Mouse (Mus musculus) intestine, postnatal 0 days (tissue): ENCODE results near the gene Hspa2. TPM values are rescaled to one million over a fixed set of nuclear protein-coding genes. Genes with fewer than 3 reads are reported as not detected.
A peak's percentile ranks its signal among the peaks of the same experiment; 100 is the strongest.

Source experiments
- ATAC-seq: fragments of 200-750 bp; cut with Nextera tagmentation; 2 replicates; pipeline ENCODE4 v1.8.0; 2017; ENCODE audit warnings: mild to moderate bottlenecking, moderate TSS enrichment, moderate library complexity
- H3K27ac ChIP-seq: fragments of 300-500 bp; sonication (generic); 2 replicates; pipeline ENCODE4 v1.5.1; 2014; ENCODE audit warnings: mild to moderate bottlenecking, low read depth, low read length, moderate library complexity
- H3K27me3 ChIP-seq: fragments of 300-500 bp; sonication (generic); replicated peaks from 2 replicates; pipeline ENCODE4 v1.6.1; 2014; ENCODE audit warnings: low read length, mixed read lengths; ENCODE audit not compliant: control insufficient read depth, insufficient read depth
- H3K36me3 ChIP-seq: fragments of 300-500 bp; sonication (generic); 2 replicates; pipeline ENCODE4 v1.6.1; 2014; ENCODE audit warnings: mild to moderate bottlenecking, moderate library complexity; ENCODE audit not compliant: control insufficient read depth, insufficient read depth
- H3K4me1 ChIP-seq: fragments of 300-500 bp; sonication (generic); replicated peaks from 2 replicates; pipeline ENCODE4 v1.6.1; 2014; ENCODE audit warnings: antibody characterized with exemption, low read length, mixed read lengths; ENCODE audit not compliant: control insufficient read depth, insufficient read depth
- H3K4me2 ChIP-seq: fragments of 300-500 bp; sonication (generic); replicated peaks from 2 replicates; pipeline ENCODE4 v1.6.1; 2014; ENCODE audit warnings: low read depth, mild to moderate bottlenecking, moderate library complexity
- H3K4me3 ChIP-seq: fragments of 300-500 bp; sonication (generic); 2 replicates; pipeline ENCODE4 v1.5.1; 2014; ENCODE audit warnings: low read depth, low read length
- H3K9ac ChIP-seq: fragments of 300-500 bp; sonication (generic); 2 replicates; pipeline ENCODE4 v1.6.1; 2014; ENCODE audit warnings: mild to moderate bottlenecking, low read depth, low read length
- H3K9me3 ChIP-seq: fragments of 300-500 bp; sonication (generic); 2 replicates; pipeline ENCODE4 v1.6.1; 2016; ENCODE audit warnings: mixed run types; ENCODE audit not compliant: control insufficient read depth
- CTCF ChIP-seq: sonication (generic); IDR thresholded peaks from 2 replicates; pipeline ENCODE4 v1.5.1; 2016; ENCODE audit warnings: low read depth, mild to moderate bottlenecking, control low read depth, antibody characterized with exemption, moderate library complexity
- WGBS: fragments of 180-500 bp; shearing (Covaris S2); extraction: QIAGEN DNeasy Blood & Tissue Kit; methylation state at CpG from one replicate; pipeline ENCODE4 v1.1.7; 2014; 5-methylcytosine and 5-hydroxymethylcytosine counted together
- polyA plus RNA-seq: library from polyadenylated mRNA; unstranded; fragments of >200 nt; fragmentation: Nextera tagmentation; extraction: Ambion mirVana; gene quantifications from 2 replicates; pipeline ENCODE4 v1.2.1, GENCODE M21; 2015

Hspa2 gene
- polyA plus RNA-seq, 1 experiment from 2014 or later, result 16.9 TPM

DNA sequence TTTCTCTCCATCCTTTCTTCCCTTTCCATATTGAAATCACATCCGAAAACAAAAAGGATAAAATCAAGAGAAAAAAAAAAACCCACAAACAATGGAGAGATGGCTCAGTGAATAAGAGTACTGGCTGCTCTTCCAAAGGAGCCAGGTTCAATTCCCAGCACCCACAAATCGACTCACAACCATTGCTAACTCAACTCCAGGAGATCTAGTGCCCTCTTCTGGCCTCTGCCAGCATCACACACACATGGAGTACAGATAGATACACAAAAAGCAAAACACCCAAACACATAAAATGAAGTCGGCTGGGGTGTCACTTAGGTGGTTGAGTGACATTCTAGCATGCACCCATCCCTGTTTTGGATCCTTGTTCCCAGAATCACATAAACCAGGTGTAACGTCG lies 14.4 kb downstream of the Hspa2 start:
- Histone ChIP-seq H3K4me1 (no peaks in the 10 kb centered on the region), H3K36me3 (no peaks in the 10 kb centered on the region), H3K27me3 (no peaks in the 10 kb centered on the region), H3K4me2 (no peak overlapping the region), H3K4me3 (no peak overlapping the region), H3K27ac (no peak overlapping the region), H3K9me3 (no peaks in the 10 kb centered on the region), H3K9ac (no peak overlapping the region)
- TF ChIP-seq CTCF, result peak; percentile 29
- ATAC-seq, result no peak
- WGBS, result 94% methylated on average over 5 of the region's 5 CpGs

DNA sequence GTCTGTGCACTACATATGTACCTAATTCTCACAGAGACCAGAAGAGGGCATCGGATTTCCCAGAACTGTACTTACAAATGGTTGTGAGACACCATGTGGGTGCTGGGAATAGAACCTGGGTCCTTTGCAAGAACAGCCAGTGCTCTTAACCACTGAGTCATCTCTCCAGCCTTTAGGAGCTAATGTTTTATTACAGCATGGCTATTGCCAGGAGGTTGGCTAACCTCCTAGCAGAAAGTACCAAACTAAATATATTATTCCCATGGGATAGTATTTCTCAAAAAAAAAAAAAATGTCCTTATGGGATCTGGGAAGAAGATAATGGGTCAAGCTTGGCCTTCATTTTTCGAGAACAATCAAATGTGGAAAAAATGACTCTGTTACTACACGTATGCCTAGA lies 21.3 kb downstream of the Hspa2 start:
- H3K27me3 ChIP-seq, result no peaks in the 10 kb centered on the region
- no peak for ATAC-seq
- no peak for TF ChIP-seq CTCF

GRCm38 (mm10) chr12:76427546-76427945 lies 23.6 kb downstream of the Hspa2 start:
- Histone ChIP-seq H3K9ac (no peak overlapping the region), H3K4me1 (no peaks in the 10 kb centered on the region), H3K4me3 (no peak overlapping the region), H3K27me3 (no peaks in the 10 kb centered on the region), H3K9me3 (no peaks in the 10 kb centered on the region), H3K27ac (no peak overlapping the region), H3K36me3 (no peaks in the 10 kb centered on the region), H3K4me2 (no peak overlapping the region)
- TF ChIP-seq CTCF, result no peak
- WGBS, result 60% methylated on average over 5 of the region's 5 CpGs
- ATAC-seq, result no peak

More for the DNA sequence above, 21.3 kb downstream of the Hspa2 start:
- Histone ChIP-seq H3K36me3 (no peaks in the 10 kb centered on the region), H3K27ac (no peak overlapping the region), H3K9ac (no peak overlapping the region), H3K4me1 (no peaks in the 10 kb centered on the region), H3K4me2 (no peak overlapping the region), H3K4me3 (no peak overlapping the region), H3K9me3 (no peaks in the 10 kb centered on the region)
- 96% methylated on average over 3 of the region's 3 CpGs for WGBS

DNA sequence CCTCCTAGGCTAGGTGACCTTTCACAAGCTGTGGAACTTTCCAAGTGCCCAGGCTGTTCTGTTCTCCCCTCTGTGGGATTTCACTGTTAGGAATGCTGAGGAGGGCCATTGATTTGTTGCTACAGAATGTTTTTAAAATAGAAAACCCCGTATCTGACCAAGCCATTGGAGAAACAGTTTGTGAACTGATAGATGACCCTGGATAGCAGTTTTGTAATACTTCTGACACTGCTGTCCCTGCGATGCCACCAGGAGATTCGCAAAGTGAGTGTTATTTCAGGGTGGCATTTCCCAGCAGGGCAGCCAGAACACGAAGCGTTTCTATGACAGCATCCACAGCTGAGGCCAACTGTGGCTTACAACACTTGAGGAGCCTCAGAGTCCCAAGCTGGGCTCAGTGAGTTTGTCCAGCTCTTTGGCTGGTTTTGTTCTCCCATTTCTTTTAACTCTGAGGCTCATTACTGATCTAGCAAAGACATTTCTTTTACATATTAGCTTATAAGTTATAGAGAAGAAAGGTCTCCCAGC lies 27.0 kb downstream of the Hspa2 start:
- TF ChIP-seq CTCF, result no peak
- WGBS, result 47% methylated on average over 5 of the region's 5 CpGs

GRCm38 (mm10) chr12:76431431-76431830 lies 27.5 kb downstream of the Hspa2 start:
- Histone ChIP-seq H3K9ac (no peak overlapping the region), H3K27me3 (0 out of 2 replicates have a peak, but pooled peaks cover 6% of the 10 kb centered on the region), H3K4me1 (0 out of 2 replicates have a peak, but pooled peaks cover 4% of the 10 kb centered on the region), H3K27ac (no peak overlapping the region), H3K4me3 (no peak overlapping the region), H3K36me3 (no peaks in the 10 kb centered on the region), H3K4me2 (no peak overlapping the region), H3K9me3 (no peaks in the 10 kb centered on the region)
- TF ChIP-seq CTCF, result no peak
- 52% methylated on average over 6 of the region's 6 CpGs for whole genome bisulfite sequencing
- ATAC-seq, result no peak

More for the DNA sequence above, 27.0 kb downstream of the Hspa2 start:
- no peak for ATAC-seq
- H3K9me3 ChIP-seq, result no peaks in the 10 kb centered on the region
- H3K36me3 ChIP-seq, result no peaks in the 10 kb centered on the region
- H3K4me1 ChIP-seq, result 0 out of 2 replicates have a peak, but pooled peaks cover 4% of the 10 kb centered on the region
- no peak overlapping the region for H3K27ac ChIP-seq
- 0 out of 2 replicates have a peak, but pooled peaks cover 6% of the 10 kb centered on the region for H3K27me3 ChIP-seq
- H3K4me3 ChIP-seq, result no peak overlapping the region
- no peak overlapping the region for H3K9ac ChIP-seq
- H3K4me2 ChIP-seq, result no peak overlapping the region

DNA sequence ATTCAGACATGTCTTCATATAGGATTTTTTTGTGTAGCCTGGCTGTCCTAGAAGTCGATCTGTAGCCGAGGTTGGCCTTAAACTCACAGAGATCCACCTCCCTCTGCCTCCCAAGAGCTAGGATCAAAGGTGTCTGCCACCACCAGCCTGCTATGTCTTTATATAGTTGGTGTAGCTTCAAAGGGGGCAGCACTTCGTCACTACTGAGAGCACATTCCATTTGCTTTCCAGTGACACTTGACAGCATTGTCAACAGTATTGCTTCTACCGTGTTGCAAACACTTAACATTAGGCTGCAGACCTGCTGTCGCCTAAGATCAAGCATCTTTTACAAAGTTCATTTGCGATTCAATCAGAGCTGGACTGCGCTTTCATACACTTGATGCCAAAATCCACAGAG lies 30.1 kb downstream of the Hspa2 start:
- Histone ChIP-seq H3K27ac (no peak overlapping the region), H3K4me1 (0 out of 2 replicates have a peak, but pooled peaks cover 4% of the 10 kb centered on the region), H3K4me3 (no peak overlapping the region), H3K4me2 (no peak overlapping the region), H3K27me3 (0 out of 2 replicates have a peak, but pooled peaks cover 6% of the 10 kb centered on the region), H3K9me3 (no peaks in the 10 kb centered on the region), H3K36me3 (no peaks in the 10 kb centered on the region), H3K9ac (no peak overlapping the region)
- TF ChIP-seq CTCF, result no peak
- ATAC-seq, result no peak
- WGBS, result 52% methylated on average over 7 of the region's 7 CpGs
